In genomic region chr10:60794374-60794773, GRCm38 (mm10) we compare ENCODE assay signal across 9 mouse cellular contexts. TPM values are rescaled to one million over a fixed set of nuclear protein-coding genes. Genes with fewer than 3 reads are reported as not detected.
DNase-seq lines count a peak whose midpoint lies in the region; ATAC-seq and TF ChIP-seq lines count a peak whose summit lies in the region.
"Had no signal": no experiment of that assay in that cellular context is flagged by ENCODE, and none has a peak within 500 bp of the region (broad histone marks: within the 10 kb centered on the region; RNA-seq: fewer than 3 reads in every experiment).

No protein-coding gene starts in this region.

- H3K9ac ChIP-seq in embryonic facial prominence, embryonic 13.5 days: 0 out of 2 replicates have a peak overlapping the region, but pooled peaks have one; percentile 44
- H3K9ac ChIP-seq in intestine, postnatal 0 days (ENCODE audit: low read depth, low read length): no peak overlapping the region

- H3K9me3 ChIP-seq in embryonic facial prominence, embryonic 13.5 days: no peaks in the 10 kb centered on the region
- no peaks in the 10 kb centered on the region for H3K9me3 ChIP-seq in intestine, postnatal 0 days (ENCODE audit: control insufficient read depth)

- no peak overlapping the region for H3K4me3 ChIP-seq in embryonic facial prominence, embryonic 13.5 days
- H3K4me3 ChIP-seq in intestine, postnatal 0 days (ENCODE audit: low read depth, low read length): no peak overlapping the region

- H3K27me3 ChIP-seq in embryonic facial prominence, embryonic 13.5 days: peaks cover 4% of the 10 kb centered on the region; the same call in 1 of the 2 replicates
- no peaks in the 10 kb centered on the region for H3K27me3 ChIP-seq in intestine, postnatal 0 days (replicated peaks; ENCODE audit: control insufficient read depth, insufficient read depth, low read length)

- 16% methylated on average over 11 of the region's 11 CpGs for WGBS in embryonic facial prominence, embryonic 13.5 days
- 40% methylated on average over 11 of the region's 11 CpGs for WGBS in intestine, postnatal 0 days

- H3K4me2 ChIP-seq in embryonic facial prominence, embryonic 13.5 days: peak overlapping the region; percentile 22; the same call in 1 of the 2 replicates
- H3K4me2 ChIP-seq in intestine, postnatal 0 days (replicated peaks; ENCODE audit: low read depth): no peak overlapping the region

- peaks cover 69% of the 10 kb centered on the region for H3K4me1 ChIP-seq in embryonic facial prominence, embryonic 13.5 days
- H3K4me1 ChIP-seq in intestine, postnatal 0 days (replicated peaks; ENCODE audit: control insufficient read depth, insufficient read depth, low read length): 0 out of 2 replicates have a peak, but pooled peaks cover 7% of the 10 kb centered on the region

- ATAC-seq in embryonic facial prominence, embryonic 13.5 days (ENCODE audit: insufficient number of reproducible peaks, insufficient read depth, low FRiP score, low TSS enrichment, low read depth): peak; percentile 60; the same call in 1 of the 2 replicates
- 0 out of 2 replicates have a peak, but pooled peaks have one; percentile 3 for ATAC-seq in intestine, postnatal 0 days

- no peaks in the 10 kb centered on the region for H3K36me3 ChIP-seq in embryonic facial prominence, embryonic 13.5 days
- H3K36me3 ChIP-seq in intestine, postnatal 0 days (ENCODE audit: control insufficient read depth, insufficient read depth): no peaks in the 10 kb centered on the region

- H3K27ac ChIP-seq in embryonic facial prominence, embryonic 13.5 days: peak overlapping the region; percentile 84
- peak overlapping the region; percentile 41; the same call in 1 of the 2 replicates for H3K27ac ChIP-seq in intestine, postnatal 0 days (ENCODE audit: low read depth, low read length)

- DNase-seq in layer of hippocampus, postnatal 10 days (ENCODE audit: low spot score in 2 of 2): peak; percentile 35 to 48
- no peak for DNase-seq in layer of hippocampus, adult 9-11 months
- DNase-seq in brain, adult 2 months (ENCODE audit: low read depth, low spot score): peak; percentile 50
- no peak for DNase-seq in thymus, postnatal 25 days
- DNase-seq in cerebellum, adult 18-20 months: no peak

- no peak for TF ChIP-seq CTCF in intestine, postnatal 0 days (IDR thresholded peaks at IDR 0.05; ENCODE audit: low read depth)

RNA-seq across cellular contexts. Expression of gene Unc5b, which starts 37.0 kb away (rescaled TPM):
- 1 to 10 TPM; 8.4 to 9.8 TPM for total RNA-seq in layer of hippocampus, postnatal 10 days (2021)
- polyA plus RNA-seq in embryonic facial prominence, embryonic 13.5 days (2015; fragmentation: Nextera tagmentation; extraction: Ambion mirVana): 6.0 and 6.1 TPM in 2 replicates
- polyA plus RNA-seq in intestine, postnatal 0 days (2015; fragmentation: Nextera tagmentation; extraction: Ambion mirVana): 2.5 and 2.6 TPM in 2 replicates
- total RNA-seq: granulocyte monocyte progenitor cell, adult 5-6 weeks; megakaryocyte progenitor cell, adult 5-6 weeks had no signal

RNA-seq across cellular contexts. Expression of gene Slc29a3, which starts 41.8 kb away (rescaled TPM):
- total RNA-seq in layer of hippocampus, postnatal 10 days (2021): 10 to 100 TPM; 13.8 to 14.9 TPM
- 14.8 and 17.8 TPM in 2 replicates for polyA plus RNA-seq in embryonic facial prominence, embryonic 13.5 days (2015; fragmentation: Nextera tagmentation; extraction: Ambion mirVana)
- polyA plus RNA-seq in intestine, postnatal 0 days (2015; fragmentation: Nextera tagmentation; extraction: Ambion mirVana): 6.3 and 7.9 TPM in 2 replicates

Comparison
In these comparisons a context has a peak if more than half of its experiments do, and no peak if none do; other contexts are left out.
1. DNase-seq: peak in layer of hippocampus, postnatal 10 days (2 of 2) and brain, adult 2 months (single experiment); none in layer of hippocampus, adult 9-11 months (single experiment), thymus, postnatal 25 days (single experiment) and cerebellum, adult 18-20 months (0 of 2).